Mouse (Mus musculus) ES-E14 (cell line): ENCODE data around the gene Mettl17. TPM values are rescaled to one million over a fixed set of nuclear protein-coding genes. Genes with fewer than 3 reads are reported as not detected.

Source experiments
- DNase-seq: peaks from one replicate; pipeline ENCODE4 v3.0.0-alpha.2; 2013; ENCODE audit warnings: low read depth, low spot score
- H3K27ac ChIP-seq: 2 replicates; pipeline ENCODE4 v1.5.1; 2012; ENCODE audit warnings: low read depth, mild to moderate bottlenecking, low read length, moderate library complexity, mixed read lengths; ENCODE audit not compliant: poor library complexity, insufficient read depth, severe bottlenecking
- H3K36me3 ChIP-seq: 2 replicates; pipeline ENCODE4 v1.6.1; 2012; ENCODE audit warnings: mild to moderate bottlenecking, low read length, moderate library complexity, mixed read lengths; ENCODE audit not compliant: control insufficient read depth, poor library complexity, insufficient read depth, severe bottlenecking
- H3K4me1 ChIP-seq, 2 experiments: fragments of 150-350 bp in 1 of 2; sonication (generic) in 1 of 2; 2 replicates each; pipeline ENCODE4 v1.6.1; 2012; ENCODE audit warnings: low read length in 2 of 2, mild to moderate bottlenecking in 1 of 2, mixed read lengths in 1 of 2; ENCODE audit not compliant: control insufficient read depth in 2 of 2, insufficient read depth in 2 of 2, poor library complexity in 1 of 2
- H3K4me3 ChIP-seq, 2 experiments: fragments of 150-350 bp in 1 of 2; sonication (generic) in 1 of 2; 2 replicates each; pipeline ENCODE4 v1.5.1; 2012; ENCODE audit warnings: low read length in 2 of 2, low read depth in 1 of 2, mild to moderate bottlenecking in 1 of 2, mixed read lengths in 1 of 2; ENCODE audit not compliant: insufficient read depth in 1 of 2, poor library complexity in 1 of 2, severe bottlenecking in 1 of 2
- H3K9ac ChIP-seq: 2 replicates; pipeline ENCODE4 v1.6.1; 2012; ENCODE audit warnings: low read depth, mild to moderate bottlenecking, low read length, mixed read lengths; ENCODE audit not compliant: poor library complexity, insufficient read depth, severe bottlenecking
- H3K9me3 ChIP-seq: fragments of 150-350 bp; sonication (generic); 2 replicates; pipeline ENCODE4 v1.6.1; 2012; ENCODE audit warnings: low read depth, mild to moderate bottlenecking, low read length; ENCODE audit not compliant: control insufficient read depth, insufficient read depth
- CHD2 ChIP-seq: IDR thresholded peaks from 2 replicates; pipeline ENCODE4 v1.6.1; 2014; ENCODE audit warnings: mild to moderate bottlenecking, low read depth, low read length, inconsistent platforms
- HCFC1 ChIP-seq: IDR thresholded peaks from 2 replicates; pipeline ENCODE4 v1.6.1; 2012; ENCODE audit warnings: low read length, inconsistent platforms, borderline replicate concordance; ENCODE audit not compliant: insufficient read depth
- MAFK ChIP-seq: IDR thresholded peaks from 2 replicates; pipeline ENCODE4 v1.6.1; 2014; ENCODE audit warnings: mild to moderate bottlenecking, low read depth, low read length, inconsistent platforms; ENCODE audit not compliant: insufficient read depth
- ZC3H11A ChIP-seq: IDR thresholded peaks from 2 replicates; pipeline ENCODE4 v1.6.1; 2012; ENCODE audit warnings: low read depth, mild to moderate bottlenecking, inconsistent platforms, low read length, borderline replicate concordance
- ZNF384 ChIP-seq: IDR thresholded peaks from 2 replicates; pipeline ENCODE4 v1.6.1; 2012; ENCODE audit warnings: low read depth, low read length, inconsistent platforms
- in situ Hi-C, 2 experiments: fragments of 600-800 bp; cut with MboI; formaldehyde crosslinking; loops; one replicate each; pipeline ENCODE4 v1.15.1; 2025; ENCODE audit warnings: low sequenced_read_pairs in 2 of 2, inconsistent platforms in 1 of 2; ENCODE audit not compliant: unreplicated experiment in 2 of 2
- total RNA-seq: library from RNA; depleted of rRNA; stranded (reverse); fragments of 300-350 nt; gene quantifications from 2 replicates; pipeline ENCODE4 v1.2.3, GENCODE M21; 2012

Mettl17 gene
- total RNA-seq, 1 experiment = 19.7 TPM

GRCm38 (mm10) chr14:51911301-51911700, 26.7 kb downstream of the Mettl17 start:
- Histone ChIP-seq H3K36me3 (peaks cover 15% of the 10 kb centered on the region; the same call in 1 of the 2 replicates), H3K9me3 (no peaks in the 10 kb centered on the region), H3K4me1 (peaks cover 2 to 14% of the 10 kb centered on the region in 2 experiments; a peak in 2 of 4 replicates), H3K4me3 (no peak overlapping the region), H3K27ac (no peak overlapping the region), H3K9ac (no peak overlapping the region)
- TF ChIP-seq HCFC1 (no peak), ZC3H11A (no peak), ZNF384 (no peak)
- DNase-seq = no peak
- in situ Hi-C loops = loop anchor here (25.0 kb wide), 2 partner anchors 101 to 426 kb away; partner anchors contain the start of genes Sall2 (in 1 of the 2), Tmem253 (in 1 of the 2) and Zfp219 (in 1 of the 2)

- TF ChIP-seq CHD2 = no peak
- no peak for TF ChIP-seq MAFK
- no peak for TF ChIP-seq ZNF384
- no peak for TF ChIP-seq ZC3H11A
- TF ChIP-seq HCFC1 = no peak
- Histone ChIP-seq H3K27ac (no peak overlapping the region), H3K9me3 (no peaks in the 10 kb centered on the region)
Observed at GRCm38 (mm10) chr14:51912391-51913061, 27.9 kb downstream of the Mettl17 start.

GRCm38 (mm10) chr14:51913062-51913959, 28.7 kb downstream of the Mettl17 start:
- peak; percentile 69 for DNase-seq
- Histone ChIP-seq H3K4me3 (peak overlapping the region; percentile 67 to 77), H3K36me3 (peaks cover 4% of the 10 kb centered on the region; the same call in 1 of the 2 replicates), H3K9ac (peak overlapping the region; percentile 57), H3K4me1 (peaks cover 2 to 14% of the 10 kb centered on the region in 2 experiments; a peak in 2 of 4 replicates), H3K27ac (no peak overlapping the region), H3K9me3 (no peaks in the 10 kb centered on the region)
- in situ Hi-C loops = loop anchor here (25.0 kb wide), 2 partner anchors 99 to 424 kb away; partner anchors contain the start of genes Sall2 (in 1 of the 2), Tmem253 (in 1 of the 2) and Zfp219 (in 1 of the 2)
- TF ChIP-seq HCFC1 (no peak), MAFK (no peak), ZNF384 (no peak), CHD2 (no peak), ZC3H11A (no peak)

More at GRCm38 (mm10) chr14:51912391-51913061, 27.9 kb downstream of the Mettl17 start:
- Histone ChIP-seq H3K4me3 (peak overlapping the region; percentile 67 to 77), H3K36me3 (peaks cover 6% of the 10 kb centered on the region; the same call in 1 of the 2 replicates), H3K9ac (peak overlapping the region; percentile 57; the same call in 1 of the 2 replicates), H3K4me1 (peaks cover 2 to 14% of the 10 kb centered on the region in 2 experiments; a peak in 2 of 4 replicates)
- in situ Hi-C loops = loop anchor here (25.0 kb wide), 2 partner anchors 100 to 425 kb away; partner anchors contain the start of genes Sall2 (in 1 of the 2), Tmem253 (in 1 of the 2) and Zfp219 (in 1 of the 2)
- DNase-seq = no peak

GRCm38 (mm10) chr14:51913960-51914762, 29.5 kb downstream of the Mettl17 start, which contains the start of gene Ndrg2:
Gene Ndrg2 (minus strand): TSS chr14:51914158.
- no peak for TF ChIP-seq ZC3H11A
- no peak for TF ChIP-seq ZNF384
- no peak for TF ChIP-seq HCFC1
- TF ChIP-seq MAFK = no peak
- no peak for TF ChIP-seq CHD2
- Histone ChIP-seq H3K4me3 (peak within 1 kb of the TSS; percentile 67 to 77), H3K4me1 (peaks cover 2 to 14% of the 10 kb centered on the region in 2 experiments; a peak in 2 of 4 replicates), H3K36me3 (peaks cover 4% of the 10 kb centered on the region; the same call in 1 of the 2 replicates), H3K9ac (peak within 1 kb of the TSS; percentile 57), H3K9me3 (no peaks in the 10 kb centered on the region), H3K27ac (no peak within 1 kb of the TSS)
- no peak for DNase-seq
- in situ Hi-C loops = loop anchor here (25.0 kb wide), 2 partner anchors 98 to 423 kb away; partner anchors contain the start of genes Sall2 (in 1 of the 2), Tmem253 (in 1 of the 2) and Zfp219 (in 1 of the 2)
